Mouse (Mus musculus): Measurements from ENCODE around the gene Gdf2.
A peak's percentile ranks its signal among the peaks of the same experiment; 100 is the strongest.

Gdf2 gene

GRCm38 (mm10) chr14:33940739-33941138 lies at the start of gene Gdf2:
Gdf2 (plus strand) TSS chr14:33941039.
- no peak for DNase-seq

GRCm38 (mm10) chr14:33891507-33891906 lies 49.3 kb upstream of the Gdf2 start:
- DNase-seq, result no peak

GRCm38 (mm10) chr14:33895777-33896176 lies 45.1 kb upstream of the Gdf2 start:
- DNase-seq, result peak; percentile 72

- DNase-seq, result peak; percentile 95
Measured at GRCm38 (mm10) chr14:33896628-33897300, 44.1 kb upstream of the Gdf2 start.

- DNase-seq, result peak; percentile 82
Measured at GRCm38 (mm10) chr14:33902783-33903182, 38.1 kb upstream of the Gdf2 start.

- peak; percentile 87 for DNase-seq
Measured at GRCm38 (mm10) chr14:33903199-33903598, 37.6 kb upstream of the Gdf2 start.

GRCm38 (mm10) chr14:33904851-33905250 lies 36.0 kb upstream of the Gdf2 start:
- no peak for DNase-seq

- peak; percentile 96 for DNase-seq
Measured at GRCm38 (mm10) chr14:33913727-33914126, 27.1 kb upstream of the Gdf2 start.

GRCm38 (mm10) chr14:33914206-33914605 lies 26.6 kb upstream of the Gdf2 start:
- DNase-seq, result peak; percentile 82

GRCm38 (mm10) chr14:33920727-33921559 lies 19.9 kb upstream of the Gdf2 start:
- DNase-seq, result peak; percentile 83

- DNase-seq, result peak; percentile 15
Measured at GRCm38 (mm10) chr14:33922771-33923167, 18.1 kb upstream of the Gdf2 start.

- DNase-seq, result peak; percentile 96
Measured at GRCm38 (mm10) chr14:33923168-33924070, 17.4 kb upstream of the Gdf2 start, which contains the start of gene Gdf10. Gdf10 (plus strand) TSS chr14:33923587.

- DNase-seq, result no peak
Measured at GRCm38 (mm10) chr14:33931853-33932252, 9.0 kb upstream of the Gdf2 start.

- peak; percentile 95 for DNase-seq
Measured at GRCm38 (mm10) chr14:33932935-33933703, 7.7 kb upstream of the Gdf2 start.

GRCm38 (mm10) chr14:33933778-33934317 lies 7.0 kb upstream of the Gdf2 start:
- DNase-seq, result no peak

GRCm38 (mm10) chr14:33939117-33939516 lies 1.7 kb upstream of the Gdf2 start:
- DNase-seq, result no peak

GRCm38 (mm10) chr14:33942222-33942621 lies 1.4 kb downstream of the Gdf2 start:
- DNase-seq, result no peak

- DNase-seq, result peak; percentile 86
Measured at GRCm38 (mm10) chr14:33946125-33946524, 5.3 kb downstream of the Gdf2 start.

- peak; percentile 81 for DNase-seq
Measured at GRCm38 (mm10) chr14:33952233-33952981, 11.6 kb downstream of the Gdf2 start.

GRCm38 (mm10) chr14:33953761-33954160 lies 12.9 kb downstream of the Gdf2 start, which contains the start of gene Rbp3:
Rbp3 (plus strand) TSS chr14:33954003.
- DNase-seq, result no peak

GRCm38 (mm10) chr14:33956055-33956454 lies 15.2 kb downstream of the Gdf2 start:
- no peak for DNase-seq

All from heart, adult 11 months (tissue).